Mouse (Mus musculus) heart, adult 2 months (tissue): Measurements from ENCODE around the gene Srebf1. TPM values are rescaled to one million over a fixed set of nuclear protein-coding genes. Genes with fewer than 3 reads are reported as not detected.

ENCODE experiments used
- DNase-seq, 2 experiments: peaks; one replicate each; pipeline ENCODE4 v3.0.0; 2021
- H3K27ac ChIP-seq: fragments of 200-600 bp; 2 replicates; pipeline ENCODE4 v1.8.1; 2022
- H3K27me3 ChIP-seq: fragments of 200-500 bp; 2 replicates; pipeline ENCODE4 v1.6.1; 2012; ENCODE audit warnings: mild to moderate bottlenecking, low read length, inconsistent platforms, mixed read lengths; ENCODE audit not compliant: control insufficient read depth, insufficient read depth
- H3K36me3 ChIP-seq: fragments of 200-500 bp; 2 replicates; pipeline ENCODE4 v1.6.1; 2012; ENCODE audit warnings: low read length, inconsistent platforms; ENCODE audit not compliant: control insufficient read depth, insufficient read depth
- H3K4me1 ChIP-seq: fragments of 200-500 bp; 2 replicates; pipeline ENCODE4 v1.6.1; 2011; ENCODE audit warnings: low read length; ENCODE audit not compliant: control insufficient read depth, insufficient read depth
- H3K4me3 ChIP-seq: fragments of 200-600 bp; 2 replicates; pipeline ENCODE4 v1.8.1; 2022
- H3K79me2 ChIP-seq: fragments of 200-500 bp; replicated peaks from 2 replicates; pipeline ENCODE4 v1.6.1; 2012; ENCODE audit warnings: mild to moderate bottlenecking, inconsistent platforms, low read length, moderate library complexity, mixed read lengths; ENCODE audit not compliant: control insufficient read depth, insufficient read depth
- H3K9ac ChIP-seq: fragments of 200-500 bp; 2 replicates; pipeline ENCODE4 v1.6.1; 2012; ENCODE audit warnings: low read depth, mild to moderate bottlenecking, control low read depth, inconsistent platforms, low read length, mixed read lengths
- CTCF ChIP-seq: fragments of 200-600 bp; IDR thresholded peaks from 2 replicates; pipeline ENCODE4 v1.8.1; 2022; ENCODE audit warnings: antibody characterized with exemption, mild to moderate bottlenecking, moderate library complexity
- EP300 ChIP-seq: fragments of 200-500 bp; IDR thresholded peaks from 2 replicates; pipeline ENCODE4 v1.6.1; 2011; ENCODE audit warnings: low read depth, low read length, control low read depth; ENCODE audit not compliant: insufficient read depth
- POLR2A ChIP-seq: fragments of 200-500 bp; IDR thresholded peaks from 2 replicates; pipeline ENCODE4 v1.6.1; 2011; ENCODE audit warnings: mild to moderate bottlenecking, low read depth, low read length, control low read depth; ENCODE audit not compliant: insufficient read depth
- WGBS: fragments of 180-500 bp; shearing (Covaris S2); methylation state at CpG from one replicate; pipeline ENCODE4 v1.1.7; 2018; 5-methylcytosine and 5-hydroxymethylcytosine counted together
- intact Hi-C: fragments of 180-260 bp; cut with DNase I; formaldehyde crosslinking; loops from one replicate; pipeline ENCODE4 v1.15.1; 2025
- polyA plus RNA-seq: library from polyadenylated mRNA; depleted of rRNA; stranded (reverse); fragments of >200 nt; gene quantifications from 2 replicates; pipeline ENCODE4 v1.2.3, GENCODE M21; 2012
- total RNA-seq, 2 experiments: library from RNA; stranded (reverse); gene quantifications; 2 replicates each; pipeline ENCODE4 v1.2.3; 2021

Srebf1 gene
- total and polyA plus RNA-seq, 3 experiments: 25.3 to 54.0 (median 35.4) TPM

DNA sequence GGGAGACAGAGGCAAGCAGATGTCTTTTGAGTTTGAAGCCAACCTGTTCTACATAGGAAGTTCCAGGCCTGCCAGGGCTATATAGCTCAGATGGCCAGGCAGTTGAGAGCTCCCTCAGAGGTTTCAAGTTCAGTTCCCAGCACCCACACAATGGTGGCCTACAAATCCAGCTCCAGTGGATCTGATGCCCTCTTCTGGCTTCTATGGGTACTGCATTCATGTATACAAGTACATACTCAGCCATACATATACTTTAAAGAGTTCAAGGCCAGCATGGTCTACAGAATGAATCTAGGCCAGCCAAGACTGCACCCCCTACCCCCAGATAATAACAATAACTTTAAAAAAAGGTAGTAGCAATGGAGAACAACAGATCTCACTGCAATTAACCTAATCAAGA is 27.3 kb downstream of the Srebf1 start:
- no peak overlapping the region for H3K27ac ChIP-seq
- H3K4me3 ChIP-seq: no peak overlapping the region
- H3K9ac ChIP-seq: no peak overlapping the region
- intact Hi-C loops: loop anchor here (5.0 kb wide), 1 partner anchor 142 kb away; no protein-coding TSS in a partner anchor
- TF ChIP-seq CTCF (peak; percentile 70), EP300 (no peak)
- H3K36me3 ChIP-seq: no peaks in the 10 kb centered on the region
- DNase-seq: no peak
- no peaks in the 10 kb centered on the region for H3K79me2 ChIP-seq
- H3K4me1 ChIP-seq: peaks cover 3% of the 10 kb centered on the region
- no peaks in the 10 kb centered on the region for H3K27me3 ChIP-seq

DNA sequence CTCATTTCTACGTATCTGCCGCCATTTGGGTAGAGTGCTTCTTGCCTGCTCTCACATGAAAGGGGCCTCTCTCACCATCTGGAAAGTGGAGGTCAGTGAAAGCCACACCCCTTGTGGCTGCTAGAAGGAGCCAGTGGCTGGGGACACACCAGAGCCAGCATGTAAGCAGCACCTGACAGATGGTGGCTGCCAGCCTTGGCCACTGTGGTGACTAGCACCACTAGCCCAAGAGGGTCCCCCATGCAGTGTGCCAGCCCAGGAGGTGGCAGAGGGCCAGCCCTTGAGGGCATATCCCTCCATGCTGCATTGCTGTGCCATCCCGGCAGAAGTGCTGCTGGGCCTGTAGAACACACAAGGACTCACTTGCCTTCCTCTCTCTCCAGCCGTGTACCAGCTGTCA is 28.8 kb downstream of the Srebf1 start:
- Histone ChIP-seq H3K27me3 (no peaks in the 10 kb centered on the region), H3K4me1 (peaks cover 3% of the 10 kb centered on the region), H3K36me3 (no peaks in the 10 kb centered on the region), H3K27ac (no peak overlapping the region), H3K4me3 (no peak overlapping the region), H3K79me2 (no peaks in the 10 kb centered on the region), H3K9ac (no peak overlapping the region)
- no peak for DNase-seq
- 75% methylated on average over 4 of the region's 4 CpGs for WGBS
- intact Hi-C loops: no loop called here
- no peak for TF ChIP-seq EP300
- TF ChIP-seq POLR2A: no peak
- TF ChIP-seq CTCF: no peak

DNA sequence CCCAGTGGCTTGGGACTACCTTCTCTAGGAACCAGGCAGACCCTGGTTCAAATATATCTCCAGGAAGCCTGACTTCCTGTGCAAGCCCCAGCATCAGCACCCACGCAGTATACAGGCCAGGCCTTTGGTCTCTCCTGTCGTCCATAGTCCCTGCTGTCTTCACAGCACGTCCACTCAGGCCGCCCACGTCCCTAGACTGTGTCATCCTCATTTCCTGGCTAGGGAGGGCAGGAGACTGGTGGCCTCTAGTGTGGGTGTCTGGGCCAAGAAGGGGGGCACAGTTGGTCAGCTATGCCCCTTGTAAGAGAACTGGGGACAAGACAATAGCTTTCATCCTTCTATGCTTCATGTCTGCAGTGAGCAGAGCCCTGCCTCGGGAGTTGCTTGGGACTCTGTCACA is 29.8 kb downstream of the Srebf1 start:
- intact Hi-C loops: no loop called here
- Histone ChIP-seq H3K9ac (no peak overlapping the region), H3K4me1 (peaks cover 3% of the 10 kb centered on the region), H3K27me3 (no peaks in the 10 kb centered on the region), H3K36me3 (no peaks in the 10 kb centered on the region), H3K27ac (no peak overlapping the region), H3K79me2 (no peaks in the 10 kb centered on the region), H3K4me3 (no peak overlapping the region)
- no peak for TF ChIP-seq CTCF
- no peak for TF ChIP-seq EP300
- no peak for TF ChIP-seq POLR2A
- 41% methylated on average over 6 of the region's 6 CpGs for WGBS
- DNase-seq: no peak

DNA sequence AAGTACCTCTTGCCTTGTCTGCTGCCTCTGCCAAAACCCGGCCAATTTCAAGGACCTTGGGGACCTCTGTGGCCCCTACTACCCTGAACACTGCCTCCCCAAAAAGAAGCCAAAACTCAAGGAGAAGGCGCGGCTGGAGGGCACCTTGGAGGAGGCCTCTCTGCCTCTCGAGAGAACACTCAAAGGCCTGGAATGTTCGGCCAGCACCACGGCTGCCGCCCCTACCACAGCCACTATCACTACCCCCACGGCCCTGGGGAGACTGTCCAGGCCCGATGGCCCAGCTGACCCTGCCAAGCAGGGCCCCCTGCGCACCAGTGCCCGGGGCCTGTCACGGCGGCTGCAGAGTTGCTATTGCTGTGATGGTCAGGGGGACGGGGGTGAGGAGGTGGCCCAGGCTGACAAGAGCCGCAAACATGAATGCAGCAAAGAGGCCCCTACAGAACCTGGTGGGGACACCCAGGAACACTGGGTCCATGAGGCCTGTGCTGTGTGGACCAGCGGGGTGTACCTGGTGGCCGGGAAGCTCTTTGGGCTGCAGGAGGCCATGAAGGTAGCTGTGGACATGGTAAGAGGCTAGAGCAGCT is 32.2 kb downstream of the Srebf1 start:
- intact Hi-C loops: no loop called here
- Histone ChIP-seq H3K27me3 (no peaks in the 10 kb centered on the region), H3K4me1 (peaks cover 2% of the 10 kb centered on the region; the same call in 1 of the 2 replicates), H3K27ac (no peak overlapping the region; the same call in 1 of the 2 replicates), H3K9ac (no peak overlapping the region), H3K36me3 (no peaks in the 10 kb centered on the region), H3K79me2 (no peaks in the 10 kb centered on the region), H3K4me3 (no peak overlapping the region)
- DNase-seq: no peak
- TF ChIP-seq POLR2A (no peak), CTCF (no peak), EP300 (no peak)
- WGBS: 87% methylated on average over 17 of the region's 17 CpGs

DNA sequence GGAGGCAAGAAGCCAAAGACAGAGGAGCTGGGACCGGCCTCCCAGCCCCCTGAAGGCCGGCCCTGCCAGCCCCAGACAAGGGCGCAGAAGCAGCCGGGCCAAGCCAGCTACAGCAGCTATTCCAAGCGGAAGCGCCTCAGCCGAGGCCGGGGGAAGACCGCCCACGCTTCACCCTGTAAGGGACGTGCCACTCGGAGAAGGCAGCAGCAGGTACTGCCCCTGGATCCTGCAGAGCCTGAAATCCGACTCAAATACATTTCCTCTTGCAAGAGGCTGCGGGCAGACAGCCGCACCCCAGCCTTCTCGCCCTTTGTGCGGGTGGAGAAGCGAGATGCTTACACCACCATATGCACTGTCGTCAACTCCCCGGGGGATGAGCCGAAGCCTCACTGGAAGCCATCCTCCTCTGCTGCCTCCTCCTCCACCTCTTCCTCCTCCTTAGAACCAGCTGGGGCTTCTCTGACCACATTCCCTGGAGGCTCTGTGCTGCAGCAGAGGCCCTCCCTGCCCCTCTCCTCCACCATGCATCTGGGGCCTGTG is 32.8 kb downstream of the Srebf1 start:
- Histone ChIP-seq H3K27ac (peak overlapping the region; percentile 27), H3K27me3 (no peaks in the 10 kb centered on the region), H3K79me2 (no peaks in the 10 kb centered on the region), H3K4me3 (no peak overlapping the region), H3K36me3 (no peaks in the 10 kb centered on the region), H3K4me1 (peaks cover 2% of the 10 kb centered on the region; the same call in 1 of the 2 replicates), H3K9ac (no peak overlapping the region)
- no peak for TF ChIP-seq POLR2A
- no peak for TF ChIP-seq CTCF
- no peak for TF ChIP-seq EP300
- 57% methylated on average over 21 of the region's 21 CpGs for WGBS
- DNase-seq: peak; percentile 66 to 73
- intact Hi-C loops: no loop called here

DNA sequence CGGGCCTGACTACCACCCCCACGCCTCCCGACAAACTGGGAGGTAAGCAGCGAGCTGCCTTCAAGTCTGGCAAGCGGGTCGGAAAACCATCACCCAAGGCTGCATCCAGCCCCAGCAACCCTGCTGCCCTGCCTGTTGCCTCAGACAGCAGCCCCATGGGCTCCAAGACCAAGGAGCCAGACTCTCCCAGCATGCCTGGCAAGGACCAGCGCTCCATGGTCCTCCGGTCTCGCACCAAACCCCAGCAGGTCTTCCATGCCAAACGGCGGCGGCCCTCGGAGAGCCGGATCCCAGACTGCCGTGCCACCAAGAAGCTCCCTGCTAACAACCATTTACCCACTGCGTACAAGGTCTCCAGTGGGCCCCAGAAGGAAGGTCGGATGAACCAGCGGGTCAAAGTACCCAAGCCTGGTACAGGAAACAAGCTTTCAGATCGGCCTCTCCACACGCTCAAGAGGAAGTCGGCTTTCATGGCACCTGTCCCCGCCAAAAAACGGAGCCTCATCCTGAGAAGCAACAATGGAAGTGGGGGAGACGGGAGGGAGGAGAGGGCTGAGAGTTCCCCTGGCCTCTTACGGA is 34.0 kb downstream of the Srebf1 start:
- Histone ChIP-seq H3K79me2 (no peaks in the 10 kb centered on the region), H3K4me1 (peaks cover 6% of the 10 kb centered on the region), H3K27ac (no peak overlapping the region), H3K4me3 (no peak overlapping the region), H3K36me3 (no peaks in the 10 kb centered on the region), H3K9ac (no peak overlapping the region), H3K27me3 (no peaks in the 10 kb centered on the region)
- TF ChIP-seq EP300 (no peak), POLR2A (no peak), CTCF (no peak)
- DNase-seq: no peak
- WGBS: 84% methylated on average over 25 of the region's 25 CpGs
- intact Hi-C loops: no loop called here
